Mouse (Mus musculus): ENCODE data around the gene Olfr844. TPM values are rescaled to one million over a fixed set of nuclear protein-coding genes. Genes with fewer than 3 reads are reported as not detected.

Gene Olfr844
- total and polyA plus RNA-seq, 3 experiments, result not detected

GRCm38 (mm10) chr9:19363905-19364304 is 47.8 kb downstream of the Olfr844 start, which contains the start of gene Olfr846:
Gene Olfr846, minus strand, starts transcription at chr9:19364005.
- Histone ChIP-seq H3K79me2 (replicated peaks; ENCODE audit: control insufficient read depth, extremely low read depth, insufficient read depth, poor library complexity, severe bottlenecking) (no peaks in the 10 kb centered on the region), H3K4me1 (ENCODE audit: control insufficient read depth in 1 of 2, insufficient read depth in 2 of 2) (no peaks in the 10 kb centered on the region), H3K9me3 (replicated peaks; ENCODE audit: low read length) (no peaks in the 10 kb centered on the region), H3K4me3 (replicated peaks in 1 of 3; ENCODE audit: low read depth in 2 of 3, low read length in 2 of 3, poor library complexity in 1 of 3) (no peak within 1 kb of the TSS), H3K36me3 (replicated peaks in 1 of 2; ENCODE audit: control insufficient read depth in 1 of 2, insufficient read depth in 1 of 2, low read length in 1 of 2) (no peaks in the 10 kb centered on the region), H3K27ac (ENCODE audit: insufficient read depth, low read depth) (no peak within 1 kb of the TSS), H3K27me3 (replicated peaks) (no peaks in the 10 kb centered on the region), H3K4me2 (ENCODE audit: insufficient read depth, low read depth, poor library complexity, severe bottlenecking) (no peak within 1 kb of the TSS), H3K9ac (ENCODE audit: insufficient read depth, low read depth) (no peak within 1 kb of the TSS)
- TF ChIP-seq MXI1 (IDR thresholded peaks at IDR 0.05; ENCODE audit: low read depth, low read length), result no peak
- TF ChIP-seq PAX5 (IDR thresholded peaks at IDR 0.05; ENCODE audit: low read length), result no peak
- no peak for TF ChIP-seq EP300 (IDR thresholded peaks at IDR 0.05; ENCODE audit: low read length)
- no peak for TF ChIP-seq ETS1 (conservative IDR thresholded peaks at IDR 0.05; ENCODE audit: low read depth, low read length)
- no peak for DNase-seq (ENCODE audit: extremely low read depth)
- dilution Hi-C loops (cut with MboI; ENCODE audit: extremely low pct_ligation_motif_present, extremely low pct_unique_long_range_greater_than_20kb, low sequenced_read_pairs), result no loop called here
- in situ Hi-C loops (cut with MboI; ENCODE audit: low pct_ligation_motif_present, low pct_unique_long_range_greater_than_20kb, low sequenced_read_pairs), result no loop called here

Other genes starting within 250 kb of the Olfr844 start
- gene Olfr836, start 196.0 kb upstream of the Olfr844 start, total RNA-seq (2012; rRNA removed), result not detected in 2 replicates
- gene Olfr836, start 196.0 kb upstream of the Olfr844 start, total RNA-seq (2014; rRNA removed), result not detected in 2 replicates
- not detected in 2 replicates for gene Olfr836, start 196.0 kb upstream of the Olfr844 start, polyA plus RNA-seq (2012; ENCODE audit: insufficient read length, low read depth)
- gene Olfr837, start 180.0 kb upstream of the Olfr844 start, total RNA-seq (2012; rRNA removed), result not detected in 2 replicates
- gene Olfr837, start 180.0 kb upstream of the Olfr844 start, total RNA-seq (2014; rRNA removed), result not detected in 2 replicates
- gene Olfr837, start 180.0 kb upstream of the Olfr844 start, polyA plus RNA-seq (2012; ENCODE audit: insufficient read length, low read depth), result not detected in 2 replicates
- gene Olfr839-ps1, start 139.0 kb upstream of the Olfr844 start, total RNA-seq (2012; rRNA removed), result under 0.01 TPM in 1 of 2 replicates, not detected in the other
- gene Olfr839-ps1, start 139.0 kb upstream of the Olfr844 start, total RNA-seq (2014; rRNA removed), result not detected in 2 replicates
- gene Olfr839-ps1, start 139.0 kb upstream of the Olfr844 start, polyA plus RNA-seq (2012; ENCODE audit: insufficient read length, low read depth), result not detected in 2 replicates
- not detected in 2 replicates for gene Olfr843, start 64.4 kb upstream of the Olfr844 start, total RNA-seq (2012; rRNA removed)
- not detected in 2 replicates for gene Olfr843, start 64.4 kb upstream of the Olfr844 start, total RNA-seq (2014; rRNA removed)
- not detected in 2 replicates for gene Olfr843, start 64.4 kb upstream of the Olfr844 start, polyA plus RNA-seq (2012; ENCODE audit: insufficient read length, low read depth)
- not detected in 2 replicates for gene Olfr845, start 20.1 kb downstream of the Olfr844 start, total RNA-seq (2012; rRNA removed)
- gene Olfr845, start 20.1 kb downstream of the Olfr844 start, total RNA-seq (2014; rRNA removed), result not detected in 2 replicates
- gene Olfr845, start 20.1 kb downstream of the Olfr844 start, polyA plus RNA-seq (2012; ENCODE audit: insufficient read length, low read depth), result not detected in 2 replicates
- not detected in 2 replicates for gene Olfr846, start 47.7 kb downstream of the Olfr844 start, total RNA-seq (2012; rRNA removed)
- gene Olfr846, start 47.7 kb downstream of the Olfr844 start, total RNA-seq (2014; rRNA removed), result not detected in 2 replicates
- not detected in 2 replicates for gene Olfr846, start 47.7 kb downstream of the Olfr844 start, polyA plus RNA-seq (2012; ENCODE audit: insufficient read length, low read depth)
- gene Olfr847, start 62.3 kb downstream of the Olfr844 start, total RNA-seq (2012; rRNA removed), result not detected in 2 replicates
- gene Olfr847, start 62.3 kb downstream of the Olfr844 start, total RNA-seq (2014; rRNA removed), result not detected in 2 replicates
- gene Olfr847, start 62.3 kb downstream of the Olfr844 start, polyA plus RNA-seq (2012; ENCODE audit: insufficient read length, low read depth), result not detected in 2 replicates
- not detected in 2 replicates for gene Olfr849, start 123.9 kb downstream of the Olfr844 start, total RNA-seq (2012; rRNA removed)
- not detected in 2 replicates for gene Olfr849, start 123.9 kb downstream of the Olfr844 start, total RNA-seq (2014; rRNA removed)
- gene Olfr849, start 123.9 kb downstream of the Olfr844 start, polyA plus RNA-seq (2012; ENCODE audit: insufficient read length, low read depth), result not detected in 2 replicates
- not detected in 2 replicates for gene Olfr850, start 161.9 kb downstream of the Olfr844 start, total RNA-seq (2012; rRNA removed)
- not detected in 2 replicates for gene Olfr850, start 161.9 kb downstream of the Olfr844 start, total RNA-seq (2014; rRNA removed)
- gene Olfr850, start 161.9 kb downstream of the Olfr844 start, polyA plus RNA-seq (2012; ENCODE audit: insufficient read length, low read depth), result not detected in 2 replicates
- not detected in 2 replicates for gene Olfr851, start 176.9 kb downstream of the Olfr844 start, total RNA-seq (2012; rRNA removed)
- gene Olfr851, start 176.9 kb downstream of the Olfr844 start, total RNA-seq (2014; rRNA removed), result not detected in 2 replicates
- not detected in 2 replicates for gene Olfr851, start 176.9 kb downstream of the Olfr844 start, polyA plus RNA-seq (2012; ENCODE audit: insufficient read length, low read depth)
- not detected in 2 replicates for gene Olfr853, start 224.7 kb downstream of the Olfr844 start, total RNA-seq (2012; rRNA removed)
- gene Olfr853, start 224.7 kb downstream of the Olfr844 start, total RNA-seq (2014; rRNA removed), result not detected in 2 replicates
- gene Olfr853, start 224.7 kb downstream of the Olfr844 start, polyA plus RNA-seq (2012; ENCODE audit: insufficient read length, low read depth), result not detected in 2 replicates

Measured in CH12.LX (cell line).